Mouse (Mus musculus) neural tube, embryonic 11.5 days (tissue): ENCODE measurements around the gene Pik3r6. TPM values are rescaled to one million over a fixed set of nuclear protein-coding genes. Genes with fewer than 3 reads are reported as not detected.

Experiments used
- ATAC-seq: fragments of 200-750 bp; cut with Nextera tagmentation; 2 replicates; pipeline ENCODE4 v1.8.0; 2017; ENCODE audit warnings: moderate number of reproducible peaks, mild to moderate bottlenecking, moderate TSS enrichment, moderate library complexity; ENCODE audit not compliant: insufficient read depth, low FRiP score, low TSS enrichment
- DNase-seq: peaks from one replicate; pipeline ENCODE4 v3.0.0-alpha.2; 2015; ENCODE audit warnings: low spot score
- H3K27ac ChIP-seq: fragments of 300-500 bp; sonication (generic); 2 replicates; pipeline ENCODE4 v1.5.1; 2014; ENCODE audit warnings: low read depth, mild to moderate bottlenecking, low read length
- H3K27me3 ChIP-seq: fragments of 300-500 bp; sonication (generic); 2 replicates; pipeline ENCODE4 v1.6.1; 2014; ENCODE audit warnings: mild to moderate bottlenecking, low read length, mixed read lengths; ENCODE audit not compliant: control insufficient read depth, insufficient read depth
- H3K36me3 ChIP-seq: fragments of 300-500 bp; sonication (generic); 2 replicates; pipeline ENCODE4 v1.6.1; 2014; ENCODE audit warnings: mild to moderate bottlenecking, low read length, moderate library complexity, mixed read lengths; ENCODE audit not compliant: control insufficient read depth, insufficient read depth
- H3K4me1 ChIP-seq: fragments of 300-500 bp; sonication (generic); 2 replicates; pipeline ENCODE4 v1.6.1; 2014; ENCODE audit warnings: low read length, mixed read lengths; ENCODE audit not compliant: control insufficient read depth, insufficient read depth
- H3K4me2 ChIP-seq: fragments of 300-500 bp; sonication (generic); 2 replicates; pipeline ENCODE4 v1.6.1; 2014; ENCODE audit warnings: low read depth, mild to moderate bottlenecking, moderate library complexity
- H3K4me3 ChIP-seq: fragments of 300-500 bp; sonication (generic); 2 replicates; pipeline ENCODE4 v1.5.1; 2014; ENCODE audit warnings: low read depth, low read length
- H3K9ac ChIP-seq: fragments of 300-500 bp; sonication (generic); 2 replicates; pipeline ENCODE4 v1.6.1; 2014; ENCODE audit warnings: mild to moderate bottlenecking, low read length
- H3K9me3 ChIP-seq: fragments of 300-500 bp; sonication (generic); 2 replicates; pipeline ENCODE4 v1.6.1; 2016; ENCODE audit warnings: low read length; ENCODE audit not compliant: control insufficient read depth
- WGBS: fragments of 180-500 bp; shearing (Covaris S2); extraction: QIAGEN DNeasy Blood & Tissue Kit; methylation state at CpG from one replicate; pipeline ENCODE4 v1.1.7; 2014; 5-methylcytosine and 5-hydroxymethylcytosine counted together
- polyA plus RNA-seq: library from polyadenylated mRNA; unstranded; fragments of >200 nt; fragmentation: Nextera tagmentation; extraction: Ambion mirVana; gene quantifications from 2 replicates; pipeline ENCODE4 v1.2.1, GENCODE M21; 2014

Gene Pik3r6
- polyA plus RNA-seq, 1 experiment from 2014 or later = 1.6 TPM

GRCm38 (mm10) chr11:68570861-68571260, 68.0 kb downstream of the Pik3r6 start:
- Histone ChIP-seq H3K27ac (no peak overlapping the region), H3K4me1 (no peaks in the 10 kb centered on the region), H3K36me3 (no peaks in the 10 kb centered on the region), H3K9ac (no peak overlapping the region), H3K9me3 (no peaks in the 10 kb centered on the region), H3K27me3 (no peaks in the 10 kb centered on the region), H3K4me3 (no peak overlapping the region), H3K4me2 (no peak overlapping the region)
- DNase-seq (no peak), ATAC-seq (no peak)
- WGBS = 86% methylated on average over 5 of the region's 5 CpGs

GRCm38 (mm10) chr11:68577076-68577475, 74.3 kb downstream of the Pik3r6 start:
- Histone ChIP-seq H3K9me3 (no peaks in the 10 kb centered on the region), H3K27ac (no peak overlapping the region), H3K36me3 (no peaks in the 10 kb centered on the region), H3K27me3 (no peaks in the 10 kb centered on the region), H3K4me3 (no peak overlapping the region), H3K4me1 (peaks cover 4% of the 10 kb centered on the region), H3K9ac (no peak overlapping the region), H3K4me2 (no peak overlapping the region)
- DNase-seq = no peak
- no peak for ATAC-seq
- WGBS = 91% methylated on average over 1 of the region's 1 CpGs

GRCm38 (mm10) chr11:68579462-68579881, 76.7 kb downstream of the Pik3r6 start:
- no peak overlapping the region for H3K4me2 ChIP-seq
- WGBS = 39% methylated on average over 9 of the region's 9 CpGs

GRCm38 (mm10) chr11:68580566-68580965, 77.7 kb downstream of the Pik3r6 start:
- Histone ChIP-seq H3K9ac (no peak overlapping the region), H3K27me3 (no peaks in the 10 kb centered on the region), H3K4me3 (no peak overlapping the region), H3K4me2 (no peak overlapping the region), H3K27ac (no peak overlapping the region), H3K36me3 (no peaks in the 10 kb centered on the region), H3K9me3 (no peaks in the 10 kb centered on the region), H3K4me1 (peaks cover 4% of the 10 kb centered on the region)
- ATAC-seq (no peak), DNase-seq (no peak)
- WGBS = 52% methylated on average over 6 of the region's 6 CpGs

More at GRCm38 (mm10) chr11:68579462-68579881, 76.7 kb downstream of the Pik3r6 start:
- Histone ChIP-seq H3K4me1 (peaks cover 4% of the 10 kb centered on the region), H3K36me3 (no peaks in the 10 kb centered on the region), H3K9me3 (no peaks in the 10 kb centered on the region), H3K9ac (0 out of 2 replicates have a peak overlapping the region, but pooled peaks have one; percentile 22), H3K4me3 (no peak overlapping the region), H3K27ac (no peak overlapping the region), H3K27me3 (no peaks in the 10 kb centered on the region)
- ATAC-seq (no peak), DNase-seq (peak; percentile 54)

GRCm38 (mm10) chr11:68583225-68583624, 80.4 kb downstream of the Pik3r6 start:
- no peak for ATAC-seq
- Histone ChIP-seq H3K9me3 (no peaks in the 10 kb centered on the region), H3K4me3 (no peak overlapping the region), H3K9ac (no peak overlapping the region), H3K4me1 (peaks cover 4% of the 10 kb centered on the region), H3K27me3 (no peaks in the 10 kb centered on the region), H3K36me3 (no peaks in the 10 kb centered on the region), H3K4me2 (no peak overlapping the region), H3K27ac (no peak overlapping the region)
- 86% methylated on average over 13 of the region's 13 CpGs for WGBS
- no peak for DNase-seq

- Histone ChIP-seq H3K27me3 (no peaks in the 10 kb centered on the region), H3K9ac (no peak overlapping the region), H3K4me2 (no peak overlapping the region), H3K27ac (no peak overlapping the region), H3K9me3 (no peaks in the 10 kb centered on the region), H3K4me3 (no peak overlapping the region), H3K36me3 (no peaks in the 10 kb centered on the region), H3K4me1 (peaks cover 4% of the 10 kb centered on the region)
- 84% methylated on average over 8 of the region's 8 CpGs for WGBS
- DNase-seq (no peak), ATAC-seq (no peak)
Measured at GRCm38 (mm10) chr11:68583906-68584480, 81.2 kb downstream of the Pik3r6 start.

- H3K4me3 ChIP-seq = no peak overlapping the region
- no peak overlapping the region for H3K4me2 ChIP-seq
- H3K36me3 ChIP-seq = no peaks in the 10 kb centered on the region
- H3K4me1 ChIP-seq = peaks cover 2% of the 10 kb centered on the region; the same call in 1 of the 2 replicates
- ATAC-seq = no peak
- no peak overlapping the region for H3K9ac ChIP-seq
- H3K27ac ChIP-seq = no peak overlapping the region
- H3K27me3 ChIP-seq = no peaks in the 10 kb centered on the region
- 15% methylated on average over 3 of the region's 3 CpGs for whole genome bisulfite sequencing
- H3K9me3 ChIP-seq = no peaks in the 10 kb centered on the region
- no peak for DNase-seq
Measured at GRCm38 (mm10) chr11:68585890-68586289, 83.1 kb downstream of the Pik3r6 start.

GRCm38 (mm10) chr11:68586721-68587120, 83.9 kb downstream of the Pik3r6 start, which contains the start of gene Ccdc42:
Gene Ccdc42 (plus strand): TSS chr11:68587021.
- Histone ChIP-seq H3K9ac (no peak within 1 kb of the TSS), H3K4me3 (no peak within 1 kb of the TSS), H3K9me3 (no peaks in the 10 kb centered on the region), H3K36me3 (no peaks in the 10 kb centered on the region), H3K4me2 (no peak within 1 kb of the TSS), H3K4me1 (peaks cover 5% of the 10 kb centered on the region), H3K27ac (no peak within 1 kb of the TSS), H3K27me3 (no peaks in the 10 kb centered on the region)
- no peak for DNase-seq
- no peak for ATAC-seq
- WGBS = 72% methylated on average over 5 of the region's 5 CpGs

GRCm38 (mm10) chr11:68589055-68589809, 86.4 kb downstream of the Pik3r6 start:
- Histone ChIP-seq H3K27me3 (no peaks in the 10 kb centered on the region), H3K4me2 (no peak overlapping the region), H3K4me3 (no peak overlapping the region), H3K4me1 (peaks cover 12% of the 10 kb centered on the region), H3K36me3 (no peaks in the 10 kb centered on the region), H3K27ac (no peak overlapping the region), H3K9ac (no peak overlapping the region), H3K9me3 (no peaks in the 10 kb centered on the region)
- ATAC-seq (no peak), DNase-seq (peak; percentile 67)
- 72% methylated on average over 8 of the region's 8 CpGs for WGBS
